Mouse (Mus musculus) E14TG2a.4 (cell line): ENCODE measurements around the gene Ddah2.

Experiments
- H3K27me3 ChIP-seq: 2 replicates; pipeline ENCODE4 v1.6.1; 2014; ENCODE audit warnings: low read length, control low read depth; ENCODE audit not compliant: insufficient read depth
- H3K36me3 ChIP-seq: 2 replicates; pipeline ENCODE4 v1.6.1; 2014; ENCODE audit warnings: low read length, control low read depth; ENCODE audit not compliant: insufficient read depth
- H3K4me1 ChIP-seq: replicated peaks from 2 replicates; pipeline ENCODE4 v1.6.1; 2014; ENCODE audit warnings: low read depth, low read length, control low read depth
- H3K4me3 ChIP-seq: replicated peaks from 2 replicates; pipeline ENCODE4 v1.5.1; 2014; ENCODE audit warnings: mild to moderate bottlenecking, low read length
- H3K9me3 ChIP-seq: 2 replicates; pipeline ENCODE4 v1.6.1; 2014; ENCODE audit warnings: low read length, control low read depth
- CTCF ChIP-seq: conservative IDR thresholded peaks from 2 replicates; pipeline ENCODE4 v1.5.1; 2014; ENCODE audit warnings: low read length
- NANOG ChIP-seq: IDR thresholded peaks from 2 replicates; pipeline ENCODE4 v1.6.1; 2014; ENCODE audit warnings: borderline replicate concordance, low read length, mixed read lengths
- POU5F1 ChIP-seq: IDR thresholded peaks from 2 replicates; pipeline ENCODE4 v1.6.1; 2014; ENCODE audit warnings: low read length, borderline replicate concordance

The Ddah2 gene

DNA sequence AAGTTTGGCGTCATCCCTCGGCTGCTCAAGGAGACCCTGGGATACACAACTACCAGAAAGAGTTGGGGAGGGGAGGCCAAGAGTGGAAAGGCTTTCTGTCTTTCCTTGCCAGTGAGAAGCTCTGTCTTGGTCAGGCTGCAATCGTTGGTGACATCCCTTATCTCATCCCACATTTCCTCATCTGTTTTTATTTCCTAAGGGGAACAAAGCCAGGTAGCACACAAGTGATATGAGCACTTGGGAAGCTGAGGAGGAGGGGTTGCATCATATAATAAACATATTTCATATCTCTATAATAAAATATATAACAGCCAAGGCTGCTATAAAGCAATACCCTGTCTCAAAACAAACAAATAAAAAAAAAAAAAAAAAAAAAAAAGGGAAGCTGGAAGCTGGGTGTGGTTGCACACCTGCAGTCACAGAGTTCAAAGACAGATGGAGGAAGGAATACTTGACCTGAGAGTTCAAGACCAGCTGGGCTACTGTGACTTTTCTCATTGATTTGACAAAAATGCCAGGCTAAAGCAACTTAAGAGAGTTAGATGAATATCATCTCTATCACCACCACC lies 25.2 kb downstream of the Ddah2 start:
- peaks cover 2% of the 10 kb centered on the region; the same call in 1 of the 2 replicates for H3K27me3 ChIP-seq
- H3K36me3 ChIP-seq: no peaks in the 10 kb centered on the region
- H3K4me1 ChIP-seq: peaks cover 26% of the 10 kb centered on the region
- no peaks in the 10 kb centered on the region for H3K9me3 ChIP-seq
- no peak for TF ChIP-seq CTCF
- no peak for TF ChIP-seq POU5F1
- no peak overlapping the region for H3K4me3 ChIP-seq

DNA sequence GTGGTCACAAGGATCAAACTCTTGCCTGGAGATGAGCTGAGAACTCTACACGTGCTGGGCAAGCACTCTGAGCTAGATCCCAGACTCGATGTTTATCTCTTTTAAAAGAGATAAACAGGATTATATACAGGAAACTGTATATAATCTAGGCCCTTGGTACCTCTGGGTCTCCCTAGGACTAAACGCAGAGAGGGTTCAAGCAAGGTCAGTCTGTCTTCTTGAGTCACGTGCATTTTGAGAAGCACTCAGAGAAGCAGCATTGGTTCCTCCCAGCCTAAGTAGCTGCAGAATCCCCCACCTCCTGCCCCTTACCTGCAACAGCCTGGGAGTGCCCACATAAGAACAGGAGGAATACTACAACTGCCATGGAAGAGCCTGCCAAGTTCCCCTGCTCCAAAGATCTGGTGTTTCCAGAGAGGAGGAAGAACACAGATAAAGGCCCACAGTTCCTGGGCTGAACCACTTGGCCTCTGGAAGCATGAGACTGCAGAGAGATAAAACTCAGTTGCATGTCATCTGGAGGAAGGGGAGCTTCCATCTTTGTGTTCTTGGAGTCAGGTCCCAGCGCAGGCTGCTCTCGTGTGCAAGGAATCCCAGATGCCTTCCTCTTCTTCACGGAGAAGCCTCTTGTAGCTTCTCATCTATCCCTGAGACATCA lies 26.5 kb downstream of the Ddah2 start, which contains the start of gene Ly6g6f:
Gene Ly6g6f (minus strand): TSS at position 403 of the 658 bp plus-strand sequence.
- peaks cover 22% of the 10 kb centered on the region for H3K4me1 ChIP-seq
- peaks cover 2% of the 10 kb centered on the region; the same call in 1 of the 2 replicates for H3K27me3 ChIP-seq
- H3K9me3 ChIP-seq: no peaks in the 10 kb centered on the region
- peaks cover 2% of the 10 kb centered on the region for H3K36me3 ChIP-seq
- TF ChIP-seq NANOG: no peak
- no peak for TF ChIP-seq CTCF
- no peak for TF ChIP-seq POU5F1
- no peak within 1 kb of the TSS for H3K4me3 ChIP-seq

DNA sequence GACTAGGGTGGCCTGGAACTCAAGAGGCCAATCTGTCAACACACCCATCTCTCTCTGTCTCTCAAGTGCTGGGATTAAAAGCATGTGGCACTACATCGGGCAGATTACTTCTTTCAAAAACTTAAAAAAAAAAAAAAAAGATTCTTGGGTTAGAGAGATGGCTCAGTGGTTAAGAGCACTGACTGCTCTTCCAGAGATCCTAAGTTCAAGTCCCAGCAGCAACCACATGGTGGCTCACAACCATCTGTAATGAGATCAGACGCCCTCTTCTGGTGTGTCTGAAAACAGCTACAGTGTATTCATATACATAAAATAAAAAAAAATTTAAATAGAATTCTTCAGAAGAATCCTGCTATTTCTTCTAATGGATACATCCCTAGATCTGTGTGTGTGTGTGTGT lies 29.3 kb downstream of the Ddah2 start:
- Histone ChIP-seq H3K4me3 (no peak overlapping the region), H3K36me3 (peaks cover 28% of the 10 kb centered on the region), H3K4me1 (peaks cover 32% of the 10 kb centered on the region), H3K27me3 (0 out of 2 replicates have a peak, but pooled peaks cover 2% of the 10 kb centered on the region), H3K9me3 (no peaks in the 10 kb centered on the region)
- no peak for TF ChIP-seq NANOG
- peak; percentile 35 for TF ChIP-seq CTCF

DNA sequence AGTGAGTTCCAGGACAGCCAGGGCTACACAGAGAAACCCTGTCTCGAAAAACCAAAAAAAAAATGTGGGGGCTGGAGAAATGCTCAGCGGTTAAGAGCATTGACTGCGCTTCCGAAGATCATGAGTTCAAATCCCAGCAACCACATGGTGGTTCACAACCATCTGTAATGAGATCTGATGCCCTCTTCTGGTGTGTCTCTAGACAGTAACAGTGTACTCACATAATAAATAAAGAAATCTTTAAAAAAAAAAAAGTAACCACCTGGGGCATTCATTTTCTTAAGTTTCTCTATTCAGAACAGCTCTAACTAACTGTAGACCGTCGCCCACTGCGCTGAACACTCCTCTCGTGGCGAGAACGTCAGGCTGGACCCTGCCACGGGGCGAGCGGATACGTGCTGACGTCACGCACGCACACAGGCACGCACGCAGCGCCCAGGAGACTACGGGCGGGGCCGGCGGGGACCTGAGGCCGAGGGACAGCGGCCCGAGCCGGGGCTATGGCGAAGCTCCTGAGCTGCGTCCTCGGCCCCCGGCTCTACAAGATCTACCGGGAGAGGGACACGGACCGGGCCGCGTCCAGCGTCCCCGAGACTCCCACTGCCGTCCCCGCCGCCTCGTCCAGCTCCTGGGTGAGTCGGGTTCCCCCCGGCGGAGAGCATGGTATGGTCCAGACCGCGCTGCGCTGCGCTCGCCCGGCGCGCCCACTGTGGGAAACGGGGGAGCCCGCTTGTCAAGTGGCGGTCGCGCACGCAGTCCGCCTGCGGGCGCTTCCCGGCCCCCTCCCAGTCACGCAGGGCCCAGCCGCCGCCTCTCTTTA lies 30.2 kb downstream of the Ddah2 start, which contains the start of gene Abhd16a:
Gene Abhd16a (plus strand): TSS at position 439 of the 820 bp plus-strand sequence.
- Histone ChIP-seq H3K4me1 (peaks cover 36% of the 10 kb centered on the region), H3K27me3 (0 out of 2 replicates have a peak, but pooled peaks cover 2% of the 10 kb centered on the region), H3K9me3 (no peaks in the 10 kb centered on the region), H3K36me3 (peaks cover 36% of the 10 kb centered on the region), H3K4me3 (peak within 1 kb of the TSS; percentile 88)
- TF ChIP-seq NANOG (no peak), POU5F1 (no peak), CTCF (no peak)

DNA sequence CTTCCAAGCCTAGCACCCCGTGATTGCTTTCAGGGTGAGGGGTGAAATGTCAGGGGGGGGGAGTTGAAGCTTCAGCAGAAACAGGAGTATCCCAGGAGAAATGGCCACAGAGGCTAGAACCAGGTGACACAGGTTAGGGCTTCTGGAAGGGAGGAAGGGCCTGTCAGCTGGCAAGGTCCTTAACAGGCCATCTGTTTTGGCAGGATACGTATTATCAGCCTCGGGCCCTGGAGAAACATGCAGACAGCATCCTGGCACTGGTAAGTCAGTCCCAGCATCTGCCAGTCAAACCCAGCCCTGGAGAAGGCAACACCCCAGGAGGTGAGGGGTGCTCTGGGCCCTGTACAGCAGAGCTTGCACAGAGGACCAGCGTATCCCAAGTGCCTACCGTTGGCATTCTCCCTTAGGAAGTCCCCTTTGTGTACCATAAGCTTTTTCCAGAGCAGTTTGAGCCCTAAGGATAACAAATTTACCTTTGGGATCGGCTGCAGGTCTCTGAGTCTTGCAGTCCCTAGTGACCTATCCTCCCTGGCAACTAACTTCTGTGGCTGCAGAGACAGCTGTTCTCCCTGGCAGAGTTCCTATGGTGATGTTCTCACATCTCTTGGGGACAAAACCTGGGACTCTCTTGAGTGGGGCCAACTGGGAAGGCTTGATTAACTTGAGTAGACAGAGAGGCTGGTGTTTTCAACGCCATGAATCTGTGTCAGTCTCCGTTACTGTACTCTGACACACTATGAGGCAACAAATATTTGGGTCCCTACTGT lies 31.5 kb downstream of the Ddah2 start:
- peak overlapping the region; percentile 88 for H3K4me3 ChIP-seq
- peaks cover 49% of the 10 kb centered on the region for H3K36me3 ChIP-seq
- TF ChIP-seq CTCF: no peak
- no peak for TF ChIP-seq NANOG
- TF ChIP-seq POU5F1: no peak

DNA sequence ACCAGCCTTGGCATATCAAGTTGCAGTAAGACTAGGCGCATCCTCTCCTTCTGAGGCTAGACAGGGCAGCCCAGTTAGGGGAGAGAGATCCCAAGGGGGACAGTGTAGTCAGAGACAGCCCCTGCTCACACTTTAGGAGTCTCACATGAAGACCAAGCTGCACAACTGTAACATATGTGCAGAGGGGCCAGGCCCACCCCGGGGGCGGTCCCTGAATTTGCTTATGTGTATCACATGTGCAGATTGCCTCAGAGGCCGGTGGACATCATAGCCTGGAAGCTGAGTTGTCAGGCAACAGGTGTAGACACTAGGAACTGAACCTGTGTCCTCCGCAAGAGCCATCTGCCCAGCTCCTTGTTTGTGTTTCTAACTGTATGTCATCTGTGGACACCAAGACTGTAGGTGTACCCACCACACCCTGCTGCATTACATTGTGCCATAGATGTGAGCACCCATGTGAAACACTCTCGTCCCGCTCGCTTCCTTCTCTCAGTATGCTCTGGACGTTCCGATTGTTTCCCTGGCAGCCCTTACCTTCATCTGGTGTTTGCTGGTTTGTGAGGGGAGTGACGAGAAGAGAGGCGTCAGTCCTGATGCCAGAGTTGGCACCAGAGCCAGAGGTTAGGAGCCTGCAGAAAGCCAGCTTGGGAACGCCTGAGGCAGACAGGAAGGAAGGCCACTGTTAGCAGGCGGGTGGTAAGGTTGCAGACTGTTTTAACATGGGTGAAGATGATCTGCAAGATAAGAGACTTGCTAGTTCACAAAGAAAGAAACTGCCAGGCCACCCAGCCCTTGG lies 33.8 kb downstream of the Ddah2 start:
- peaks cover 71% of the 10 kb centered on the region for H3K36me3 ChIP-seq
- no peak overlapping the region for H3K4me3 ChIP-seq
- H3K27me3 ChIP-seq: no peaks in the 10 kb centered on the region
- TF ChIP-seq POU5F1 (no peak), NANOG (no peak), CTCF (no peak)
- H3K9me3 ChIP-seq: no peaks in the 10 kb centered on the region
- H3K4me1 ChIP-seq: peaks cover 57% of the 10 kb centered on the region

More for the DNA sequence above, 31.5 kb downstream of the Ddah2 start:
- peaks cover 36% of the 10 kb centered on the region for H3K4me1 ChIP-seq
- no peaks in the 10 kb centered on the region for H3K27me3 ChIP-seq
- no peaks in the 10 kb centered on the region for H3K9me3 ChIP-seq

DNA sequence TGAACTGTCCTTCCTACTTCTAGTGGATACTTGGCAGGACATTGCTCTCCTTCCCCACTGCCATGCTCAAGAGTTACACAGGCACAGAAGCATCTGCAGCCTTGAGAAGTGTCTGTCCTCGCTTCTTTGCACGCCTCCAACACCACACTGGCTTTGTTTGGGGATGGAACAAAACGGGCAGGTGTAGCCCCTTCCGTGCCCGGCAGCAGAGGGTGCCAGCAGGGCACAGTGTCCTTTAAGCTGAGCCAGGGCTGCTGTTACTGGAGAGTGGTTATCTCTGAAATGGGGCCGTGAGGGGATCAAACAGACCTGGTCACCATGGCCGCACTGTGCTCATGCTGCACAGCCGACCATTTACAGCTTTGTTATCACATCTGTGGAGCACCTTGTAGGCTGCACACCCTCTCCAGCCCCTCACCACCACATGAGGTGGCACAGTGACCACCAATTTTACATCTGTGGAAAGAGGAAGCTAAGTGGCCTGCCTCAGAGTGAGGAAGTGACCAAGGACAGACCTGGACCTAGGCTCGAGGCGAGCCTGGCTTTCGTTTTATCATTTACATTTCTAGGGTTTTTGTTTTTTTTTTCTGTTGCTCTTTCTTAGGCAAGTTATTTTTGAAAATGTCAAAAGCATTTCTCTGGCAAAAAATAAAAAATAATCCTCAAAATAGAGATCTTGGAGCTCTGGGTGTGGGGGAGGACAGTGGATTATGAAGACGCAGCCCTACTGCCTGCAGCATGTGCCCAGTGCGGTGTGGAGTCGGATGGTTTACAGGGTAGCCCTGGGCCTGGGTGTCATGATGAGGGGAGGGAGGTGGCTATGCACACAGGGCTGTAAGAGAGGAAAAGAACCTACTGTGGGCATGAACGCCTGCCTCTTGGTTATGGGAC lies 35.9 kb downstream of the Ddah2 start:
- Histone ChIP-seq H3K27me3 (no peaks in the 10 kb centered on the region), H3K36me3 (peaks cover 89% of the 10 kb centered on the region), H3K9me3 (no peaks in the 10 kb centered on the region), H3K4me3 (no peak overlapping the region), H3K4me1 (peaks cover 68% of the 10 kb centered on the region)
- TF ChIP-seq POU5F1: no peak
